Mouse (Mus musculus) inflammation-experienced regulatory T-cells (primary cell): ENCODE data around the gene Cyb561a3. TPM values are rescaled to one million over a fixed set of nuclear protein-coding genes. Genes with fewer than 3 reads are reported as not detected.

ENCODE experiments used
- polyA plus RNA-seq, 2 experiments: library from polyadenylated mRNA; unstranded; fragments of 100-300 nt; shearing (Covaris generic); gene quantifications; one replicate each; pipeline ENCODE4 v1.2.1; 2017

Cyb561a3 gene
- 10 to 100 TPM; 39.2 to 48.2 TPM for polyA plus RNA-seq

DNA sequence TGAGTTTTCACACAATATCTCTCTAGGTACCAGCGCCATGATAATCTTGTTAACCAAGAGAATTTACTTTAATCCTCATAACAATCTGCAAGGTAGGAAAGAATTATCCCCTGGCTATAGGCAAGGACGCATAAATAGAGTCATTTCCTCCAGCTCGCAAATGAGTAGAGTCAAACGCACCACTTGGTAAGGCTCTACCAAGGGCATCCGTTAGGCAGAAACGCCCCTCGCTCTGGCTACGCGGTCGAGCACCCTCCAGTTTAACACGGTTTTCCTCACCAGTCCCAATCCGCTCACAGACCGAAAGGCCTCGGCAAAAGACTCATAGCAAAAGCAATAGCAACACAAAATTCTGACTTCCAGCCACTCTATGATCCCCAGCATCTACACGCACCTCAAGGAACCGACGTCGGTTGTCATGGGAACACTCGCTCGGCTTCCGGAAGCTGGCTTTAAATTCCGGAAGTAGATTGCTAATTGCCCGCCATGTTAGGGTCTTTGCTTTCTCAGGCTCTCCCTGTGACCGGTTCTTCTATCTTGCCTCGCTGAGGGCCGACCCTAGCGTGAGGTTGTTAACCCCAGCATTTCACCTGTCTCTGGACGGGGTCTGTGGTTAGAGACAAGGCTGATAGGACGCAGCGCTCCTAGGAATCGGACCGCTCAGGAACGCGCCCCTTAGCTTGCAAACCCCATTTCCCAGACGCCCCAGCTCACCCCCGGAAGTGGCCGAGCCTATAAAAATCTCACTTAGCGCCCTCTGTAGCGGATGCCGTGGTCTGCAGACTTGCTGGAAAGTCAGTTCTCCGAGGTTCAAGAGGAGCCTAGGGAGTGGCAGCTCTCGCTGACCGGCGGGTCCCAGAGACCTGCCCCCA is at the start of gene Cyb561a3, which contains the start of gene Tmem138:
Gene Cyb561a3 (plus strand): TSS at position 483 of the 872 bp plus-strand sequence.
Gene Tmem138 (minus strand): TSS at position 673 of the 872 bp plus-strand sequence.

DNA sequence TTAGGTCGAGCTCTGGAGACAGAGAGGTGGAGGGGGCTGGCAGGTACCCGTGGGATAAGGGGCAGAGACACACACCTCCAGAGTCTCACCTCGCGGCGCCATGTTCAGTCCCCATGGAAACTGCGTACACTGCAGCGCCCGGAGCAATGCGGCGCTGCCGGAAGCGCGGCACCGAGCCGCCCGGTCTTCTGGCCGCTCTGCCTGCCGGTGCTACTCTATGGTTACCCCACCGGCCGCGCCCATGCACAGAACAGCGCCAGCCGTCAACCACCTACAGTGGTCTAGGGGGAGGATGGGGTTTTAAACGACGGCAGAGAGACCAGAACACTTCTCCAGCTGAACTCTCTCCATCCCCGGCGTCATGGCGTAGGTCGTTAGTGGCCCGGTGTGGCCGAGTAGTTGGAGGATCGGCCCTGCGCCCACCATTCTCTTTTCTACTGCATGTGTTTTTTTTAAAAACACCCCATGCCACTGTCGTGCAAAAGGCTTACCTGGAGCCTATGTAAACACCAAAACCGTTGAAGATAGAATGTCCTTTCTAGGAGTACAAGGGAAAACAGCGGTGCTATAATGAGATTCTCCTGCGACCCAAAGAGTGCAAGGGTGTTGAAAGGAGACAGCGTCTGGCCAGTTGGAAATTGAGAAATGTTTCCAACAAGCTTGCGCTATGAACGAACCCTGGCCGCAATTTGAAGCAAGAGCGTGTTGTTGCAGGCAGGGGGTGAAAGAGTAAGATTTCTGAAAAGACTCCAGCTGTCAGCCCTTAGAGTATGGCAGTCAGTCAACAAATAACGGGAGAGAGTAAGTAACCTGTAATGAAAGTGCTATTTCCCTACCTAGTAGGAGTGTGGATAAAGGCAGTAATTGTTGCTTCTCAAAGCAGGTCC is 21.1 kb upstream of the Cyb561a3 start, which contains the start of gene Tmem216:
Gene Tmem216 (minus strand): TSS at position 615 of the 887 bp plus-strand sequence.

GRCm38 (mm10) chr19:10605293-10605900 is 28.4 kb downstream of the Cyb561a3 start, which contains the start of the genes Ddb1 and Tkfc:
Ddb1 (plus strand) TSS chr19:10605327.
Tkfc (minus strand) TSS chr19:10605654.

GRCm38 (mm10) chr19:10634106-10634871 is 57.3 kb downstream of the Cyb561a3 start, which contains the start of gene Vwce:
Vwce (plus strand) TSS chr19:10634213.

Other genes with a start within 250 kb of the Cyb561a3 start
- under 1 TPM; 0.25 to 0.94 TPM for gene Syt7, start 188.1 kb upstream of the Cyb561a3 start, polyA plus RNA-seq
- not detected for gene Lrrc10b, start 119.7 kb upstream of the Cyb561a3 start, polyA plus RNA-seq
- gene Ppp1r32, start 94.2 kb upstream of the Cyb561a3 start, polyA plus RNA-seq = under 1 TPM; 0.39 to 0.62 TPM
- gene Cpsf7, start 51.9 kb upstream of the Cyb561a3 start, polyA plus RNA-seq = 10 to 100 TPM; 28.3 to 31.8 TPM
- gene Sdhaf2, start 51.0 kb upstream of the Cyb561a3 start, polyA plus RNA-seq = 10 to 100 TPM; 77.2 to 94.4 TPM
- 10 to 100 TPM in 1 of 2 experiments, 1 to 10 TPM in 1; 6.7 to 12.1 TPM for gene Tmem216, start 20.9 kb upstream of the Cyb561a3 start, polyA plus RNA-seq
- 10 to 100 TPM; 14.8 to 19.8 TPM for gene Tmem138, start 190 bp downstream of the Cyb561a3 start, polyA plus RNA-seq
- 100 to 1,000 TPM; 159 to 166 TPM for gene Ddb1, start 28.2 kb downstream of the Cyb561a3 start, polyA plus RNA-seq
- 1 to 10 TPM; 8.0 to 8.2 TPM for gene Tkfc, start 28.5 kb downstream of the Cyb561a3 start, polyA plus RNA-seq
- 1 to 10 TPM in 1 of 2 experiments, under 1 TPM in 1; 0.10 to 1.5 TPM for gene Vwce, start 57.0 kb downstream of the Cyb561a3 start, polyA plus RNA-seq
- gene Pga5, start 100.9 kb downstream of the Cyb561a3 start, polyA plus RNA-seq = not detected
- gene Vps37c, start 111.6 kb downstream of the Cyb561a3 start, polyA plus RNA-seq = 10 to 100 TPM; 21.6 to 26.0 TPM
- 100 to 1,000 TPM; 557 to 575 TPM for gene Cd5, start 161.8 kb downstream of the Cyb561a3 start, polyA plus RNA-seq